Mouse (Mus musculus) E14TG2a.4 (cell line): Measurements from ENCODE around the gene Myo18b.

Source experiments
- CTCF ChIP-seq: conservative IDR thresholded peaks from 2 replicates; pipeline ENCODE4 v1.5.1; 2014; ENCODE audit warnings: low read length
- NANOG ChIP-seq: IDR thresholded peaks from 2 replicates; pipeline ENCODE4 v1.6.1; 2014; ENCODE audit warnings: borderline replicate concordance, low read length, mixed read lengths

DNA sequence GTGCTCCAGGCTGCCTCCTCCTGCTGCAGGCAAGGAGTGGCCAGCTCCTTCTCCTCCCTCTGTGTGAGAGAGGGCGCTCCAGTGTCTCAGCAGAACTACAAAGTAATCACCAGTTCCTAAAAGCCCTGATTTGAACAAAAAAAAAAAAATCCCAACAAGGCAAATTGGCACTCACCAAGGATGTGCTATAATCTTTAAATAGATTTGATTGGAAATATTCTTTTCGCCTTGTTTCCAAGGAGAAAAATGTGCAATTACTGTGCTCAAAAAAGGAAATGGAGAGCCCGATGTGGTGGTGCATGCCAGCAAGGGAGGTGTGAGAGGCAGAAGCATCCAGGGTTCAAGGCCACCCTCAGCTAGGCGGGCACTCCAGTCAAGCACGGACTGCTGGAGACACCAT lies 35.7 kb upstream of the Myo18b start:
- TF ChIP-seq CTCF (no peak), NANOG (no peak)
